Mouse (Mus musculus): ENCODE measurements around the gene Rasgef1c. TPM values are rescaled to one million over a fixed set of nuclear protein-coding genes. Genes with fewer than 3 reads are reported as not detected.

Gene Rasgef1c
- total and polyA plus RNA-seq, 3 experiments: 0.12 to 0.15 TPM; not detected in 1

DNA sequence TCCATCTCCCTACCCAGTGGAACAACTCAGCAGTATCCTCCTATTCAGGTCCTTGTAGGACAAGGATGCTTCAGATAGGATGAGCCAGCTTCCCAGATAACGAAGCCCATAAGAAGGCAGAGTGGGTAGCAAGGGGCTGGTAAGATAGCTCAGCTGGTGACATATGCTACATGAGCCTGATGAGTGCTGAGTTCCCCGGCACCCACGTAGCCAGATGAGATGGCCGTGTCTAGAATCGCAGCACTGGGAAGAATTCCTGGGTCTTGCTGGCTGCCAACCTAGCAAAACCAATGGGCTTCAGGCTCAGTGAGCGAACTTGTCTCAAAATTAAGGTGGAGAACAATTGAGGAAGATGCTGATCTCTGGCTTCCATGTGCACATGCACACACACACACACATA is 36.1 kb downstream of the Rasgef1c start:
- no peak for DNase-seq (ENCODE audit: low read depth, low spot score)
- Histone ChIP-seq H3K27ac (ENCODE audit: control insufficient read depth, low read depth, low read length) (no peak overlapping the region), H3K36me3 (ENCODE audit: control insufficient read depth in 1 of 2, insufficient read depth in 2 of 2, low read length in 2 of 2) (no peaks in the 10 kb centered on the region), H3K27me3 (ENCODE audit: control insufficient read depth in 1 of 2, insufficient read depth in 2 of 2, low read length in 2 of 2) (peaks cover 8 to 10% of the 10 kb centered on the region in 2 experiments), H3K4me3 (ENCODE audit: control insufficient read depth in 1 of 2, insufficient read depth in 1 of 2, low read depth in 2 of 2, low read length in 2 of 2) (no peak overlapping the region), H3K79me2 (ENCODE audit: control insufficient read depth, insufficient read depth, low read length, poor library complexity) (no peaks in the 10 kb centered on the region), H3K9ac (ENCODE audit: control insufficient read depth, low read depth, low read length, poor library complexity, severe bottlenecking) (no peak overlapping the region), H3K9me3 (replicated peaks; ENCODE audit: insufficient read depth, low read length) (no peaks in the 10 kb centered on the region), H3K4me1 (ENCODE audit: control insufficient read depth in 1 of 2, insufficient read depth in 2 of 2, low read length in 2 of 2) (no peaks in the 10 kb centered on the region)
- TF ChIP-seq USF2 (IDR thresholded peaks at IDR 0.05; ENCODE audit: borderline replicate concordance in 1 of 2, insufficient read depth in 1 of 2, low read depth in 1 of 2, low read length in 2 of 2): no peak
- no peak for TF ChIP-seq BHLHE40 (IDR thresholded peaks at IDR 0.05; ENCODE audit: borderline replicate concordance, low read depth, low read length)
- TF ChIP-seq JUND (IDR thresholded peaks at IDR 0.05; ENCODE audit: low read depth, low read length): no peak
- no peak for TF ChIP-seq TCF12 (IDR thresholded peaks at IDR 0.05; ENCODE audit: low read depth, low read length)
- TF ChIP-seq MAFK (IDR thresholded peaks at IDR 0.05; ENCODE audit: borderline replicate concordance, low read depth, low read length): no peak
- no peak for TF ChIP-seq CTCF (IDR thresholded peaks at IDR 0.05 in 2 of 3, conservative IDR thresholded peaks at IDR 0.05 in 1 of 3; ENCODE audit: control insufficient read depth in 1 of 3, insufficient read depth in 1 of 3, low read depth in 2 of 3, low read length in 3 of 3, poor library complexity in 1 of 3, severe bottlenecking in 1 of 3)
- no peak for TF ChIP-seq KAT2A (conservative IDR thresholded peaks at IDR 0.05; ENCODE audit: low read depth, low read length)
- TF ChIP-seq POLR2A (IDR thresholded peaks at IDR 0.05; ENCODE audit: control insufficient read depth in 1 of 2, insufficient read depth in 1 of 2, low read depth in 1 of 2, low read length in 2 of 2, poor library complexity in 1 of 2): no peak
- no peak for TF ChIP-seq EP300 (IDR thresholded peaks at IDR 0.05; ENCODE audit: low read depth in 1 of 2, low read length in 2 of 2)
- no peak for TF ChIP-seq MAZ (IDR thresholded peaks at IDR 0.05; ENCODE audit: low read depth, low read length)
- no peak for TF ChIP-seq CHD1 (IDR thresholded peaks at IDR 0.05; ENCODE audit: low read depth, low read length)
- no peak for TF ChIP-seq CHD2 (IDR thresholded peaks at IDR 0.05; ENCODE audit: low read length)
- TF ChIP-seq NELFE (IDR thresholded peaks at IDR 0.05; ENCODE audit: low read depth, low read length): no peak
- TF ChIP-seq MYC (IDR thresholded peaks at IDR 0.05; ENCODE audit: low read depth, low read length): no peak
- no peak for TF ChIP-seq E2F4 (IDR thresholded peaks at IDR 0.05; ENCODE audit: borderline replicate concordance, low read depth, low read length)
- TF ChIP-seq MEF2A (IDR thresholded peaks at IDR 0.05; ENCODE audit: extremely low read depth, insufficient replicate concordance, low read depth, low read length, poor library complexity, severe bottlenecking): no peak
- TF ChIP-seq UBTF (IDR thresholded peaks at IDR 0.05; ENCODE audit: borderline replicate concordance, insufficient read depth, low read depth, low read length): no peak

DNA sequence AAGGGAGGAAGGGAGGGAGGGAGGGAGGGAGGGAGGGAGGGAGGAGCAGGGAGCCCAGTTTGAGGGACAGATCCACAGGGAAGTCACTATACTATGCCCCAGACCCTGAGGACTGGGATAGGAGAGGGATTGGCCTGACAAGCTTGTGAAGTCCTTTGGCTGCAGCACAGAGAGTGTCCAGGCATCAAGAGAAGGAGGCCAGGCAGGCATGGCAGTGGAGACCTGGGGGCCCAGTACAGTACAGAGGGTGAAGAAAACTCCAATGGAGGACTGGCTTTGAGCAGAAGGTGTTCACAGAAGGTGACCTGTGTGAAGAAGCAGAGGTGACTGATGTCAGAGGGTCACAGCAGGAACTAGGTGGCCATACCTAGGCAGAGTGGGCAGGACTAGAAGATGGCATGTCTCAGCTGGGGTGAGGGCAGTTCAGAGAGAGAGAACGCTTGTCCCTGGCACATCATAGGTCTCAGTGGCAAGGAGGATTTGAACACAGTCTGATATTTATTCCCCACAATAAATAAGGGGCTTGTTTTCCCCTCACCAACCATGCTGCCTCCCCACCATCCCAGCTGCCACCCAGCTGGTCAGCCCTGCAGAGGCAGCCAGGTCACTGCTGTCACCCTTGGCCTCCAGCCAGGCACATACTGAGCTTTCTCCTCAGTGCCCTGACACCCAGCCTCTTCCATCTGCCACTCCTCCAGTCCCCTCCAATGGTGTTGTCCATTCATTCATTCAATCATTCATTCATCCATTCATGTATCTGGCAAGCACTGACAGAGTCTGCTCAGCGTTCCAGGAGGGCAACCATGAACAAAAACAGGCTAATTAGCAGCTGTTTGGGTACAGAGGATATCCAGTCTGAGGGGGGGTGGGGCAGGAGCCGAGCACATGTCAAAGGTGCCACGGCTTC is 36.9 kb downstream of the Rasgef1c start:
- Histone ChIP-seq H3K9me3 (replicated peaks; ENCODE audit: insufficient read depth, low read length) (no peaks in the 10 kb centered on the region), H3K27me3 (ENCODE audit: control insufficient read depth in 1 of 2, insufficient read depth in 2 of 2, low read length in 2 of 2) (peaks cover 6 to 10% of the 10 kb centered on the region in 2 experiments), H3K9ac (ENCODE audit: control insufficient read depth, low read depth, low read length, poor library complexity, severe bottlenecking) (no peak overlapping the region), H3K4me1 (ENCODE audit: control insufficient read depth in 1 of 2, insufficient read depth in 2 of 2, low read length in 2 of 2) (no peaks in the 10 kb centered on the region), H3K4me3 (ENCODE audit: control insufficient read depth in 1 of 2, insufficient read depth in 1 of 2, low read depth in 2 of 2, low read length in 2 of 2) (no peak overlapping the region), H3K36me3 (ENCODE audit: control insufficient read depth in 1 of 2, insufficient read depth in 2 of 2, low read length in 2 of 2) (no peaks in the 10 kb centered on the region), H3K79me2 (ENCODE audit: control insufficient read depth, insufficient read depth, low read length, poor library complexity) (no peaks in the 10 kb centered on the region), H3K27ac (ENCODE audit: control insufficient read depth, low read depth, low read length) (no peak overlapping the region)
- no peak for DNase-seq (ENCODE audit: low read depth, low spot score)
- TF ChIP-seq BHLHE40 (IDR thresholded peaks at IDR 0.05; ENCODE audit: borderline replicate concordance, low read depth, low read length): no peak
- TF ChIP-seq ETS1 (IDR thresholded peaks at IDR 0.05; ENCODE audit: low read depth, low read length): no peak
- no peak for TF ChIP-seq E2F4 (IDR thresholded peaks at IDR 0.05; ENCODE audit: borderline replicate concordance, low read depth, low read length)
- TF ChIP-seq HCFC1 (IDR thresholded peaks at IDR 0.05; ENCODE audit: low read depth, low read length): no peak
- TF ChIP-seq GABPA (IDR thresholded peaks at IDR 0.05; ENCODE audit: low read depth, low read length): no peak

Data from MEL (cell line).